Mouse (Mus musculus): Measurements from ENCODE around the gene Cdc42ep1. TPM values are rescaled to one million over a fixed set of nuclear protein-coding genes. Genes with fewer than 3 reads are reported as not detected.

Gene Cdc42ep1
- total RNA-seq (2021) = 10 to 100 TPM; 56.7 to 59.1 TPM
- long read RNA-seq, experiment 1, transcript Cdc42ep1-201 (3 exons, 2,560 nt) = major isoform, 19 of 28 reads
- long read RNA-seq, experiment 1, partial matches to known transcripts = 9 of 28 reads
- long read RNA-seq, experiment 1, other reads (novel, unspliced or antisense) = 0 of 28 reads
- long read RNA-seq, experiment 2, transcript Cdc42ep1-201 (3 exons, 2,560 nt) = major isoform, 10 of 36 reads
- long read RNA-seq, experiment 2, partial matches to known transcripts = 22 of 36 reads
- long read RNA-seq, experiment 2, other reads (novel, unspliced or antisense) = 4 of 36 reads

DNA sequence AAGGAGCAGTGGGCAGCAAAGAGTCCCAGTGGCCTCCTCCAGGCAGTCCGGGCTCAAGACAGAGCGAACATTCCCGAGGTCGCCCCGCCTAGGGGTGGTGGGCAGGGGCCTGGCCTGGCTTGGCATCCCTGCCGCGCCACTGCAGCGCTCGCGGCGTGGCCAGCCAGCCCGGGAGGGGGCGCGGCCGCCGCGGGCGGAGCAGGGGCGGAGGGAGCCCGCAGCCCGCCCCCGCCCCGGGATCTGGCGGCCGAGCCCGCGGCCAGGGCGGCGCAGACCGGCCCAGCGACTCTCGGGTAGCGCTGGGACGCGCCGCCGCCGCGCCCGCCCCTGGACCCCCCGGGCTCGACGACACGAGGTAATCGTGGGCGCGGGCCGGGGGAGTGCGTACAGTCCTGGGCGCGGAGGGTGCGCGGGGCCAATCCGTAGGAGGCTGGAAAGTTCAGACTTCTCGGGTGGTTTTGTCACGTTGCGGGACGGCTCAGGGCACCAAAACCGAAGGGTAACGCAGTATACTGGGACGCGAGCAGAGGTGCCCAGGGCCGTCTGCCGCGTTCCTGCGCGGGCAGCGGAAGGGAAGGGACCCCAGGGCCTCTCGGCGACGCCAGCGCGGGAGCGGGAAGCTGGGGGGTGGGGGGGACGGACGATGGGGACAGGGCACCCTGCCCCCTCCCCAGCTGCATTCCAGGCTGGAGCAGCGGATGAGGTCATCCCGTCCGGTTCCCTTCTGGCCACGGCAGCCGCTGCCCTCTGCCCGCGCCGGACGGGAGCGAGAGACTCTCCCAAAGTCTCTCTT, at the start of gene Cdc42ep1:
Gene Cdc42ep1 (plus strand): TSS at position 254 of the 793 bp plus-strand sequence.
- DNase-seq (ENCODE audit: low spot score in 2 of 2) = peak in 1 of 2 experiments; percentile 51

DNA sequence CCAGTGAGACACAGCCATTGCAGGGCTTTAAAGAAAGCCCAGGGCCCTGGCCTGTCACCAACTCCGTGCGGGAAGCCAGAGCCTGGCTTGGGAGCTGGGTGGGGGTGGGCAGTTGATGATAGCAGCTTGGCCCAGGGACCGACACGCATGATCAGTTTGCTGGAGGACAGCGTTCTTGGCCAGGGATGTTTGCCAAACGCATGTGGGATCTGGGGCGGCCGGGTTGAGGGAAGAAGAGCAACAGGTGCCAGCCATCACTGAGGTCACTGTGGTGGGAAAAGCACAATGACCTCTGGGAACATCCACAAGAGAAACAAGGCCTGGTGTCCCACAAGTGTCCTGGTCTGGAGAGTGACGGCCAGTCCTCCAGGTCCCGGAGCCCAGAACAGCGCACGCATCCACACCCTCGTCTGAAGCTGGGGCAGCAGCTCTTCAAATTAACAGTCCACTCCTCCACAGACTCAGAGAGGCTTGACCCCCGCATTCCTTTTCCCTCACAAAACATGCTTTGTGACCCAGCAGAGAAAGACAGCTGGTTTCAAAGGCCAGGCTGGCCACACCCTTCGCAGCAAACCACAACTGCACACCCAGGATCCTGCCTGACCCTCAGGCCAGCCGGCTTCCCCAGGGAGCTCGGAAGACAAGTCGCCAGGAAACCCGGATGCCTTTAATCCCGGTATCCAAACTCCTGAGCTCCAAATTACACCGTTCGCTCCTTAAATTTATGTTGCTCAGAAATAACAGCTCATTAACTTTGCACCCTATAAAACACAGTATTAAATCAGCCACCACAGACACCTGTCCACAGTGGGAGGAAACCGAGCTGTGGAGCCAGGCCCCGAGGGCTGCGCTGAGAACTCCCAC, 46.0 kb upstream of the Cdc42ep1 start:
- DNase-seq (ENCODE audit: low spot score in 2 of 2) = no peak

DNA sequence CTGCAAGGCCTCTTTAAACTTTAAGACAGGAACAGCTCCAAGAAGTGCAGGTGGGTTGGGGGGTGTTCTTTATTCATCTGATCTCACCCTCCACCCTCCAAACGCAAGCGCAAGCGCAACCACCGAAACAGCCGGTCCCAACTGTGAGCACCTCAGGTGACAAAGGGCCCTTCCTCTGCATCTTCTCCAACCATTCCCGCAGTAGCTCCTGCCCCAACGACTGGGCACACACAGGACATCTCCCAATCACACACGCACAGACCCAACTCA, 45.4 kb upstream of the Cdc42ep1 start:
- no peak for DNase-seq (ENCODE audit: low spot score in 2 of 2)

DNA sequence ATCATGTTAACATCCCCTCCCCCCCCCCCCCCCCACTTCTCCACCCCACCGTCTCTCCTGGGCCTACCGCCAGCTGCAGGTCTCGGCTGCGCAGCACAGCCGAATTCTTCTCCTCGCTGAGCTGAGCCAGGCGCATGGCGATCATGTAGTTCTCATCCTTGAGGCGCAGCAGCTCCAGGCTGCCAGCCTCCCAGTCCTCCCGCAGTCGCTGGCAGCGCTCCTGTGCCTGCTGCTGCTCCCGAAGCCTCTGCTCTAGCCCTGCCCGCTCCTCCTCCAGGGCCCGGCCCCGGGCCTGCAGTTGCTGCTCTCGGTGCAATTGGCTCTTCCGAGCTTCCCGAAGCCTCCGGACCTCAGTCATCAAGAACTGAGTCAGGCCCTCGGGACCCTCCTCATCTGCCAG, 43.4 kb upstream of the Cdc42ep1 start:
- DNase-seq (ENCODE audit: low spot score in 2 of 2) = no peak

DNA sequence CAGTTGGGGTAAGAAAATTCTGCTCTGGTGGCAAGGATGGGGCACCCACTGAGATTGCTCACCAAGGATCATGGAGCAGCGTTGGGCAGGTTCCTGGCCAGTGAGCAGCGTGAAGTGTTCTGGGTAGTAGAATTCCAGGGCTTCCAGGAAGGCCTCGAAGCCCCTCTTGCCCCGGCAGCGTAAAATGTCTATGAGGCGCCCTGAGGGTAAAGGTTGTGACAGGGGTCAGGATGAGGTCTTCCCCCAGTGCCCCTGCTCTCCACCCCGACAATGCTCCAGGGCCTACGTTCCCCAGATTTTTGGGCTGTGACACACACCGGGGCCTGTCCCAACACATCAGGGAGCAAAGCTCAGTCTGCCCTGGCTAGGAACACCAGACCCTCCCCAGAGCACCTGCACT, 40.9 kb upstream of the Cdc42ep1 start:
- no peak for DNase-seq (ENCODE audit: low spot score in 2 of 2)

DNA sequence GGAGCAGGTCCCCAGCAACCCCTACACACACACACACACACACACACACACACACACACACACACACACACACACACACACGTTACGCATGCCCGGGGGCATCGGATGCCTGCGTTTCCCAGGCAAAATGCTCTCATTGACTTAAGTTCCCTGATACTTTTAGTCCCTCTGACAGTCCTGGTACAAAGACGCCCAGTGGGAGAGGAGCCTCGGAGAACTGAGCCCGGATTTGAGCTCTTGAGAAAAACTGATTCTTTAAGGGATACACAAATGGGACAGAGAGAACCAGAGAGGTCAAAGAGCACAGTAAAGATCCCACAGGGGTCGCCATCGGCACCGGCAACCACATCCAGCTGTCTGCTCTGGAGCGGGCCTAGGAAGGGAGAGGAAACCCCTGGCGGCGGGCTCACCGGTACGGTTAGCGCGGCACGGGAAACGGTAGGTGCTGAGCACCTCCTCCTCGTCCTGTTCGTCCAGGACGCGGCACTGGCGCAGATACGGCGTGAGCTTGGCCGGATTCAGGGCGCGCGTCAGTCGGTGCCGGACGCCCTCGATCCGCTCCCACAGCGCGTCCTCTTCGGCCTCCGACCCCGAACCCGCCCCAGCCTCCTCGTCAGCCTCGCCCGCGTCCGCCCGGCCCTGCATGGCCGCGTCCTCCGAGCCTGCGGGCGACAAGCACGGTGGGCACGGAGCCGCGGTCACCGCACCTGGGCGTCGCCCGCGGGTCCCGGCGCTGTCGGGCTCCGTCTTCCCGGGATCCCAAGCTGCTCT, 40.3 kb upstream of the Cdc42ep1 start:
- no peak for DNase-seq (ENCODE audit: low spot score in 2 of 2)

DNA sequence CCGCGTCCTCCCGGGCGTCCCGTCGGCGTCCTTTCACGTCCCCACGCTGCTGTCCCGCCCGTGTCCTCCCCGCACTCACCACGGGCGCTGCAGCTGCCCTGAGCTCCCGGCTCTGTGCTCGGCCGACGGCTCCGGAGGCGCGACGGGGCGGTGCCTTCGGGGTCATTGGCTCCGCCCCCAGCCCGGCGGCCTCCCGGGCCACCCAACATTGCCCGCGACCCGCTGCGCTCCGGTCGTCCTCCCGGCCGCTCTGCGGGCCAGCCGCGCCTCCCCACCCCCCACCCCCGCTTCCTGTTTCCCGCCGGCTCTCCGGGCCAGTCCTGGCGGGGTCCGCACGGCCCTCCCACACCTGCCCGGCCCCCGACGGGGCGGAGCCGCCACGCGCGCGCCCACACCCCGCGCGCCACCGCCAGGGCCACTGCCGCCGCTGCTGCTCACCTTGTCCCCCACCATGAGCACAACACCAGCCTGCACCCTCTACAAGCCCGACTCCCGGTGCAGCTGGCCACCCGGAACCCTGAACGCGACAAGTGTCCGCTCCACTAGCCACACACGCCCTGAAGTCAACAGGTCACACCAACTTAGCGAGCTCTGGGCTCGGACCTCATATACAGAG, 39.5 kb upstream of the Cdc42ep1 start, which contains the start of gene Card10:
Gene Card10 (minus strand): TSS at position 267 of the 616 bp plus-strand sequence.
- no peak for DNase-seq (ENCODE audit: low spot score in 2 of 2)

DNA sequence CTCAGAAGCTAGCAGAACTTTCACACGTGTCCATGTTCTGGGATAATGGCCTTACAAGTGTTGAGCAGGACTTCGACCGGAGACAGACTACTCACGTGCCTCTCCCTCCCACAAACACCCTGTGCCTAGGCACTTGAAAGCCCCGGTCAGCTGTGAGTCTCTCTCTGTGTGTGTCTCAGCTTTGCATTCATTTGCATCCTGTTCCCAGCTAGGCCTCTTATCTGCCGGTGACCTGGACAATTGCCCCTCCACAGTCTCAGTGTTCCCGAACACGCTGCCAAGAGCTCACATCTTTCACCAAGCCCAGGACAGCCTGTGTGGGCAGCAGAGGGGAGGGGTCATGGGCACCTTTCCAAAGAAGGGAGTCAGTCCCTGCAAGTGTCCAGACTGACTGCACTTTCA, 38.9 kb upstream of the Cdc42ep1 start:
- no peak for DNase-seq (ENCODE audit: low spot score in 2 of 2)

DNA sequence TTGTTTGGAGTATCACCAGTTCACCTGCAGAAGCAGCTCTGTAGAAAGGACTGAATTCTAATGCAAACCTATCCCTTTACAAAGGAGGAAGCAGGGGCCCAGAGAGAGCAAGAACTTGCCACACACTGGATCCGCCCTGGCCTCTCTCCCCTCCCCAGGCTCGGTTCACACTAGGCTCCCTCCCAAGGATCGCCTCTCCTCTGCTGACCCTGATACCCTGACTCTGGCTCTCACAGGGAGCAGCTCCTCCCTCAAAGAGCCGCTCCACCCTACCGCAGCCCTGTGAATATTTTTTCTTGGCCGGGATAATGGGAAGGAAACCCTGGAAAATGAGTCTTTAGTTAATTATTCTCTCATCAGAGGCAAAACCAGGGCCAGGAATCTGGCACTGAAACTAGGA, 38.1 kb upstream of the Cdc42ep1 start:
- no peak for DNase-seq (ENCODE audit: low spot score in 2 of 2)

DNA sequence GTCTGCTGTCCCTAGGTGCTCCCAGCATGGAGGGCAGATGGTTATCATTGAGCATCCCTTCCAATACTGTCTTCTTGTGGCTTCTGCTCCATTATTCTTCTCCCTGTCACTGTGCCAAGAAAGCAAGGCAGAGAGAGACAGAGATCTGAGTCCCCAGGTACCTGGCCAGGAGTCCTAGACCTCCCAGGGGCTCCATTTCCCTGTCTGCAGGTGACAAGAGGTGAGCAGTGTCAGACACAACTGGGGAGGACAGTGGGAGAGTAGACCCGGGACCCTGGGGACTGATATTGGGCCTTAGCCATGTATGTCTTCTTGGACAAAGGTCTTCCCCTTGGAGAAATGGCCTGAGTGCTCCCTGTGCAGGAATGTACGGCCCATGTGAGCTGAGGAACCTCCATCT, 37.1 kb upstream of the Cdc42ep1 start:
- DNase-seq (ENCODE audit: low spot score in 2 of 2) = no peak

DNA sequence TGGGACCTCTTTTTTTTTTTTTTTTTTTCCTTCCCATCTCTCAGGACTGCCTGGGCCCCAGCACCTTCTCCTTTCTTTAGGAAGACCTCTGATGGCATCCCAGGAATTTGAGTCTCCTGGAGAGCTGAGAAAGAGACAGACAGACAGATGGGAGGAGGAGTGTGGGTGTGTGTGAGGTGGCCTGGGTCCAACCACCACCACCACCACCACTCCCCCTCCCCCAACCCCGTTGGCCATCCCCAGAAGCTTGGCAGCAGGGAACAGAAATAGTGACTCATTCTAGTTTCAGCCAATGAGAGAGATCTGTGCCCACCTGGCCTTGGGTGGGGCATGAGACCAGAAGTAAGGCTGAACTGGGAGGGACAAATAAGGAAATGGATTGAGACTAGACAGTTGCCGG, 35.8 kb upstream of the Cdc42ep1 start:
- no peak for DNase-seq (ENCODE audit: low spot score in 2 of 2)

DNA sequence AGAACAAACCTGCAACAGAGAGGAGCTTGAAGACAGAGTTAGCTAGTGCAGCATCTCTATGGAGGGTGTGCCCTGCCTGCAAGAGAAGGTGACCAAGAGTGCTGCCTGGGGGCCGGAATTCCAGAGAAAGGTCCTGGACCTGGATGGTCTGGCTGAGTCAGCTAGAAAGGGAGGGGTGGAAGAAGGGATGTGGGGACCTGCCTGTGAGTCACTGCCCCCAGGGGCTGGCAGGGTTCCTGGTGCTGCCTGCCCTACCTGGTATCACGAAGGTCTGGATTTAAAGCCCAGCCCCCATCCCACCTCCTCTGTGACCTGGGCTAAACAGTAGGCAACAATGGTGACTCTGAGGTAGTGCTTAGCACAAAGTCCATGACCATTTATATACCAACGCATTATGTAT, 35.3 kb upstream of the Cdc42ep1 start:
- DNase-seq (ENCODE audit: low spot score in 2 of 2) = no peak

DNA sequence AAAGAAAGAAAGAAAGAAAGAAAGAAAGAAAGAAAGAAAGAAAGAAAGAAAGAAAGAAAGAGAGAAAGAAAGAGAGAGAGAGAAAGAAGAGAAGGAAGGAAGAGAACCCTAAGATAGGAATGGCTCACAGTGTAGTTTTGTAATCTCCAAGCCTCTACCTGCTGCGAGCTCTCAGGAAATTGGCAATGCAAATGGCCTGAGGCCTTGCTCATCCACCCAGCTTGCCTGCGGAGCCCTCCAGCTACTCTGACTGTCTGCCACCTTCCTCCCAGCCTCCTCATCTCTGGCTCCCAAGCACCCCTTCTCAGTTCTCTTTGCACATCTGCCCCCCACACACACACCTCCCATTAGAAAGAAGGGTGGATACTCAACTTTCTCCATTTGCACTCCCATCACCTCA, 33.4 kb upstream of the Cdc42ep1 start:
- no peak for DNase-seq (ENCODE audit: low spot score in 2 of 2)

DNA sequence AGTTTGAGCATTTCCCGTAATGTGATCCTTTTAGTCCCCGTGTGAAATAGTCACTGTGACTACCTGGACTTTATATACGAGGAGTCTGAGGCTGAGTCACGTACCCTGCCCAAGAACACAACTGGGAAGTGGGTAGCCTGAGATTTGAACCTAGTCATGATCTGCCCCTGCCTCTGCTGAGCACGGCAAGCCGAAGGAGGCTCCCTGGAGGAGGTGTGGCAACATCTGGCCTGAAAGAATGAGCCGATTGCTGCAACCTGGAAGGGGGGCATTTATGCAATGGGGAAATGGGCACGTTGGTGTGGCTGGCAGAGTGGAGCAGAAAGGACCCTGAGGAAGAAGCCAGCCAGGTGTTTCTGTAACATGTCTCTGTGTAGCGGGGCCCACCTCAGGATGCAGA, 32.7 kb upstream of the Cdc42ep1 start:
- DNase-seq (ENCODE audit: low spot score in 2 of 2) = no peak

DNA sequence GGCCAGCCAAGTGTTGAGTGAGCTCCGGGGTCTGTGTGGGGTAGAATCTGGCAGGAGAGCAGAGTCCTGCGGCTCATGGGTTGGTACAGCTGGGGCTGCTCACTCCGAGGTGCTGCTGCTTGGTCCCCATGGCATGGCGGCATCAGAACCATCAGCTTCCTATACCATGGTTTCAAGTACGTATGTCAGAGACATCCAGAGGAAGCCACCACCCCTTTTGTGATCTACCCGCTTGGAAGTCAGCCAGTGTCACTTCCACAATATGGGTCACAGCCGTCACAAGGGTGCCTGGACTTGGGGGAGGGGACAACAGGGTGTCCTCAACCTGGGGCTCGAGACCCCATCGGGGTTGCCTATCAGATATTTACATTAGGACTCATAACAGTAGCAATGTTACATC, 32.3 kb upstream of the Cdc42ep1 start:
- DNase-seq (ENCODE audit: low spot score in 2 of 2) = no peak

DNA sequence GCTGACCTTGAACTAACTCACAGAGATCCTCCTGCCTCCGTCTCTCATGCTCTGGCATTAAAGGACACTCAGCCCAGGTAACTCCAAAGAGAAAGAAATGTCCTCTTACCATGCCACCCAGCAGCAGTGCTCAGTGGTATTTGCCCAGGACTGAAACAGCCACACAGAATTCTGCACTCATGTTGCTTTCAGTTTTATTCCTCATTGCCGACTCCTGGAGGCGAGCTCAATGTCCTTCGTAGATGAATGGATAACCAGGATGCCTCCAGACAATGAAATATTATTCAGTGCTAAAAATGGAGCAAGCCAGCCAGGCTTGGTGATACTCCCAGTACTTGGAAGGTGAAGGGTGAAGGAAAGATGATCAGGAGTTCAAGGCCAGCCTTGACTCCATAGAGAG, 28.8 kb upstream of the Cdc42ep1 start:
- DNase-seq (ENCODE audit: low spot score in 2 of 2) = no peak

DNA sequence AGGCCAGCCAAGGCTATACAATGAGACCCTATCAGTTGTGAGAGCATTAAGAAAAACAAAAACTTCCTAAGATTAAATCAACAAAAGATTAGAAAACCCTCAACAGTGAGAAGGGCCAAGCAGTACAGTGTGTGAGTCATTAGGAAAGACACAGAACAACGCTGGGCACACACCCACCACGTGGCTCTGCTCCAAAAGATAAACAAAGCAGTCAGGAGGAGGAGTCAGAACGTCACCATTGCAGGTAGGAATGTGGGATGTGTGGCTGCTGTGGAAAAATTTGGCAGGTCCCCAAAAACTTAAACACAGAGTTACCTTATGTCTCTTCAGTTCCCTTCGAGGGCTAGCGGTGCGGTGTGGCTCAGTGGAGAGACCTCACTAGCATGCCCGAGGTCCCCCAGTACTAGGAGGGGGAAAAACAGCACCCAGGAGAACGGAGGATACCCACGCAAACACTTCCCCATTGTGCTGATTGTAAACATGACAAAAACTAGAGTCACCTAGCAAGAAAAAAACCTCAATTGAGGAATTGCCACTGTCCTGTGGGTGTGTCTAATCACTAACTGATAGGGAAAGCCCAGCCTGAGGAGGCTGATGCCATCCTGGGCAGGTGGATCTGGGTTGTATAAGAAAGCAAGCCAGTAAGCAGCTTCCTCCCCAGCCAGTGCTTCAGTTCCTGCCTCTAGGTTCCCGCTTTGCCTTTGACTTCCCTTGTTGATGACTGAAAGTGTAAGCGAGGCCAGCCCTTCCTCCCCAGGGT, 26.9 kb upstream of the Cdc42ep1 start:
- DNase-seq (ENCODE audit: low spot score in 2 of 2) = no peak

DNA sequence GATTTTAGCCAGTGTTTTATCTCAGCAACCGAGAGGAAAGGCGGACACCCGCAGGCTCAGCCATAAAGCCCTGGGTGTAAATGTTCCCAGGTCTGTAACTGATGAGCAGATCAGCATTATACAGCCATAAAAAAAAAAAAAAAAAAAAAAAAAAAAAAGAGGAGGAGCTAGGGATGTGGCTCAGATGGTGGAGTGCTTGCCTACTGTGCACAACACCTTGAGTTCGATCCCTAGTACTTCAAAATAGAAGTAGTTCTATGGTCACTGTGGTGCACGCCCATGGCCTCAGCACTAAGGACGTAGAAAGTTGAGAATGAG, 26.4 kb upstream of the Cdc42ep1 start:
- no peak for DNase-seq (ENCODE audit: low spot score in 2 of 2)

DNA sequence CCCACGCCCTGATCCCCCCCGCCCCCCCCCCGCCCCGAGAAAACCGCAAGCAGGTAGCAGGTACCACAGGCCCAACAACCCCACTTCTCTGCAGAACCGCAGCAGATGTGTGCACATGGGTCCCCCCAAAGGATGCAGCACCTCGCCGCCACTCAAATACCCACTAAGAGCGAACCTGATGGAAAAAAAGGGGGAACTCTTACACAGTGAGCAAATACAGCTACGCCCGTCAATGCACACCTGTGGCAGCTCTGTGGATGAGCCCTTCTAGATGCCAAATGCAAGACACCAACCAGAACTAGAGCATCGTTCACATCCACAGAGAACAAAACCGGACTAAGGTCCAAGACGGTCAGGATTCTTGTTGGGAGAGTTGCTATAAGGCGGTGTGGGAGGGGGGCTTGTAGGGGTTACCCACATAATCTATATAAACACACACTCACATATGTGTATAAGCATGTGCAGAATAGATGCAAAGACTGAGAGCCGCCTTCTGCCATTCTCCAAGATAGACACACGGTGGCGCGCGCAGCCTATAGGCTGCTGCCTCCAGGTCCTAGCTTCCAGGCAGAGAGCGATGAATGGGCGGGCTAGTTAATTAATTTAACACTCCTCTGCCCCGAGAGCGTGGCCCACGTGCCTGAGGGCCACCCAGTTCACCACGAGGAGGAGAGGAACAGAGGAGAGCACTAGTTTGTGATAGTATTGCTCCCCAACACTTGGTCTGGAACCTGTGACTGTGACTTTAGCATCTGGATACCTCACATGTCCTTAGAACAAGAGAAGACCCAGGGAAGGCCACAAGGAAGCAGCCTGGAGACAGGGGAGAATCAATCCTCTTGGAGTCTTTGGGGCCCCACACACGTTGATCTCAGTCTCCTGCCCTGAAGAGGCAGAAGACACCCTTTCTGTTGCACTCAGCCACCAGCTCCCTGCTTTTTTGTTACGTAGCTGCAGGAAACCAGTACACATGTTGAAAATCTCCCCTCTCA, 15.9 kb upstream of the Cdc42ep1 start:
- DNase-seq (ENCODE audit: low spot score in 2 of 2) = peak in 1 of 2 experiments; percentile 54
